Mouse (Mus musculus) yolk sac, embryonic 10.5 days (tissue): ENCODE data around the gene Fyn.
A peak's percentile ranks its signal among the peaks of the same experiment; 100 is the strongest.

Experiments used
- DNase-seq: peaks from one replicate; pipeline ENCODE4 v3.0.0-alpha.2; 2017; ENCODE audit warnings: low spot score

Fyn gene

DNA sequence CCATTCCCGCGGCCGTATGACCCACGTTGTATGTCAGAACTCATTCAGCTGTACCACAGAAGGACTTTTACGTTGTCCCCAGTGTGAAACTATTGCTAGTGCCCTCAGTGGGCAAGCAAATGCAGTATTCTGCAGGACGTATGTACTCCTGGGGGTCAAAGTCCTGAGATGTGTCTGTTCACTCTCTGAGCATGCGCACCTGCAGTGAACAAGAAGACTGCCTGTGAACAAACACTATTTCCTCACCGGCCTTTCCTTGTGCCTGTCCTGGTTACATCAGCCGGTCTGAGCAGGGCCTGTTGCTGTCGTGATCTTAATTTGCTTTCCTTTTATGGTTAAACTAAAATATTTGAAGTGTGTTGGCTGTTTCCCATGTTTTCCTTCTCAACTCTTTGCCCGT is 77.2 kb downstream of the Fyn start:
- peak; percentile 69 for DNase-seq

DNA sequence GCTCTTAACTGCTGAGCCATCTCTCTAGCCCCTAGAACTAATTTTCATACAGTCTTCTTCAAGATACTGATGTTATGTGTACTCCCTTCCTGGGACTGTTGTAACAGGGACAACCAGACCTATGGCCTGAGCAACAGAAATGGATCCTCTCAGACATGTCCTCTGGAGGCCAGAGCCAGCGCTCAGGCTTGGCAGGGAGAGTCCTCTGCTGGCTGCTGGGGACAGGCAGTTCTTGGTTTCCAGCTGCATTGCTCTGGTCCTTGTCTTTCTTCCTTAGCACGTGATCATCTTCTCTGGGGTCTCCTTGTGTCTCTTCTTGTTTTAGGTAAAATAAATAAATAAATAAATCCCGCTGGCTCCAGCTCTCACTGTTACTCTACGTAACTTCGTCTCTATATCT is 78.1 kb downstream of the Fyn start:
- no peak for DNase-seq

DNA sequence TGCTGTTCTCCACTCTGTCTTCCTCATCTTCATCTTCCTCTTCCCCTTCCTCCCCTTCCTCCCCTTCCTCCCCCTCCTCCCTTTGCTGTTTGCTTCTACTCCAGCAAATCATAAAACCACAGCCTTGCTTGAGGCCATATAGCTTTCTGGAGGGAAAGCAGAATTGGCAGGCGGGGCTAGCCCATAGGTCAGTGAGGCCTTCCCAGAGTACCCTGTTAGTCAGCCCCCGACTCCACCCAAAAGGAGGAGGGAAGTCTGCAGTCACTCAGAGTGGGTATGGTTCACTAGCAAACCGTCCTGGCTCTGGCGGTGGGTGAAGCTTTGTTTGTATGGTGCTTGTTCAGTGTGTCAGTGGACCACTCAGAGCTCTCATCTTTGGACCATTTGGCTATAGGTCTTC is 80.5 kb downstream of the Fyn start:
- no peak for DNase-seq

DNA sequence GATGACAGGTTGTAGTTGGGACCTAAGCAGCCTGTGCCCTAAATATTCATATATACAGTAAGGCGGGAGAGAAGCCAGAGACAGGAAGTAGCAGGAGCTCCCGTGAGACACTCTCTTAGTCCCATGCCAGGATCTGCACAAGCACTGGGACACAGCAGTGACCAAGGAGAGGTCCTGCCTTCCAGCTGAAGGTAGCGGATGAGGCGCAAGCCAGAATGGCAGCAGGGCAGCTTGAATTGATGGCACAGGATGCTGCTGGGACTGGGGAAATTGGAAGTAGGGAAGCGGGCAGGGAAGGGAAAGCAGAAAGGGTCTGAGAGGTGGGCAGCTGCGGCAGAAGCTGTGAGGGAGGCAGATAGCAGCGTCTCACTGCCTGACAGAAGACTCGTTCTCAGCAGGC is 81.7 kb downstream of the Fyn start:
- no peak for DNase-seq

DNA sequence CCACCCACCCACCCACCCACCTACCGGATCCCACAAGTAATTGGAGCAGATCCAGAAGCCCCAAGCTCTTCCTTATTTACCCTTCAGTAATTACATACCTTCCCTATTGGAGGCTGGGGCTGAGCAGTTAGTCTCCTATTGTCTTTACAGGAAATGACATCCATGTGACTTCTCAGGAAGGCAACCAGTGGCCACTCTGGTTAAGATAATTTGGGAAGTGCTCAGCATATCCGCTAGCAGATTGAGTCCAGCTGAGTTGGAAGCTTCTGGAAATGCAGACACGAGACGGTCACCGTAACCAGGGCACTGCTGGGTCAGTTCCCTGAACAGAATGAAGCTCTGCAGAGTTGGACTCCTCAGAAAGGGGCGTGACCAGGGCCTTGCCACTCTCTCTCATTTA is 82.4 kb downstream of the Fyn start:
- DNase-seq, result no peak

DNA sequence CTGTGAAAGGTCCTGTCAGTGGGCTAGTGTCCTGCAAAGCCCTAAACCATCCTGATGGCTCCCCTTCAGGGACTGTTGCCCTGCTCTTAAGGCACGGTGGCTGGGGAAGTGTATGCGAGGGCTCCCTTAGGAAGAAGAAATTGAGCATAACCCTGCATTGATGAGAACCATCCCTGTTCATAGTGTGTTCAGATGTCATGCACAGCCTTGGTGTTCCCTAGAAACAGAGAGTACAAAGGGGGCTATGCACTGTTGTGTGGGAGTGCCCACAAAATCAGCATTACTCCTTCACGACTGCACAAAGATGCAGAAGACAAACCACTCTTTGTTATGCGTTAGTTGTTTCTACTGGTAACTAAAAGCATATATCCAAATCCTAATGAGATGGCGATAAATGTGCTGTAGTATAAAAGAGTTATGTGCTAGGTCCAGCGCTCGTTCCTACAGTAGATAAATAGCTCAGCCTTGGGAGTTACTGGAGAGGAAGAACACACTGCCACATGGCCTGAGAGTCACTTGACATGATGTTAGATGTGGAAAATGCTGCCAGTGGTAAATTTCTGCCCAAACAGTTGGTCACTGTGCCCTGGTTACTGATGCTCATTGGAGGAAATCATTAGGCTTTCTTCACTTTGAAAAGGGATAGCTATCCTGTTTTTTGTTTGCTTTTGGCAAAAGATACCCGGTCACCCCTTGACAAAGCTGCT is 83.4 kb downstream of the Fyn start:
- DNase-seq, result no peak

DNA sequence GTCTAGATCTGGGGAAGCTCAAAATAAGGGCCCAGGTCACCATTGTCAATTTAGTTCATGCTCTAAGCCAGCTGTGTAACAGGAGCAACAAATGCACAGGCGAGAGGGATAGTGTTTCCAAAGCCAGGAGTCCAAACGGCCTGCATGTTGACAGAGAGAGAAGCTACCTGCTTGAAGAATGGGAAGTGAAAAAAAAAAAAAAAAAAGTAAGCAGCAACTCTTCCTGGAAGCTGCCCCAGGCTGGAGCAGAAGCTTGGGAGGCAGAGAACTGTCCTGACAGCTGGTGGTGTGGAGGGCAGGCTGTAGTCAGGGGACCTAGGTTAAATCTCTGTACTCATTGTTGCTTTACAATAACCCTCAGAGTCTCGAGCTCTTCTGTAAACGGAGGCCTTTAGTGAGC is 86.7 kb downstream of the Fyn start:
- no peak for DNase-seq

DNA sequence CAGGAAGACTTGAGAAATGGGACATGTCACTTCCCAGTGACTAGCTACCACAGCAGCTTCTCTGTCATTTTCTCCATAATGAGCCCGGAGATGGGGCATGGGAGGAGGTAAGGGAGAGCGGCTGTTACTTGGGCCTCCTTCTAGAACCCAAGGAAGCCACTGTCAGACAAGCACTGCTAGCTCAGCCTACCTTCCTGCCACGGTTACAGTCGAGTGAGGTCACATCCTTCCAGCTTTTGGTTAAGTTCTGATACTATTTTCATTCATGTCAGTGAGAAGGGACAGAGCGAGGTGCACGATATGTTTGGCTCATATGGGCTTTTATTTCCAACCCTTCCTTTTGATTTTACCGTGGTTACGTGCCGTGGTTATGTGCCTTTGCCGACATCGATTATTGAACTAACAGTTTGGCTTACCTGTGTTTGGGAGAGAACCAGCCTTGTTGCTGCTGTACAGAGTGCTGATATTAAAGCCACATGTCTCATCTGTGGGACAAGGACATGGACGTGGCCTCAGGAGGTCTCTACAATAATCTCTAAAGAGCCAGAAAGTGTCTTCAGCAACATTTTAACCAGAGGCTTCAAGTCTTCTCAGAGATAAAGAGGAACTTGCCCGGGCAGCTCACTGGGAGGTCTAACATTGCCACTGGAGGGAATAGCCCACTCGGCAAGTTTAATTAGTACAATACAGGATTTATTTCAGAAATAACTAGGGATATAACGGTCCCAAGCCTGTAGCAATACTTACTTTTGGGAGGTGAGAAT is 87.4 kb downstream of the Fyn start:
- no peak for DNase-seq

DNA sequence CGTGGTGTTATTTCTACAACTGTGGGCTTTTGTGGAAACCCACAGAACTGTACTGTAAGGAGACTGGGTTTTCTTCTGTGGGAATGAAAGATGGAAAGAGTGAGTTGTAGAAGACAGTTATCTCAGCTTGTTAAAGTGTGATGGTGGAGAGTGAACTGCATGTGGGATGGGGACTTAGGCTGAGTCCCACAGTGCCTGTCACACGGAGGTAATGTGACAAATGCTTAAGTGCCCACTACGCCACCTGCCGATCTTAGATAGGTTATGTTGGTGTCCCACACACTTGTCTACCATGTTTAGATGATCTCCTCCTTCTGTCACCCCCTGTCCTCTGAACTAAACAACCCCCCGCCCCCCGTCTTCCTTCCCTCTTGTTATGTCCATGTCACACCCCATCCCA is 88.1 kb downstream of the Fyn start:
- no peak for DNase-seq

DNA sequence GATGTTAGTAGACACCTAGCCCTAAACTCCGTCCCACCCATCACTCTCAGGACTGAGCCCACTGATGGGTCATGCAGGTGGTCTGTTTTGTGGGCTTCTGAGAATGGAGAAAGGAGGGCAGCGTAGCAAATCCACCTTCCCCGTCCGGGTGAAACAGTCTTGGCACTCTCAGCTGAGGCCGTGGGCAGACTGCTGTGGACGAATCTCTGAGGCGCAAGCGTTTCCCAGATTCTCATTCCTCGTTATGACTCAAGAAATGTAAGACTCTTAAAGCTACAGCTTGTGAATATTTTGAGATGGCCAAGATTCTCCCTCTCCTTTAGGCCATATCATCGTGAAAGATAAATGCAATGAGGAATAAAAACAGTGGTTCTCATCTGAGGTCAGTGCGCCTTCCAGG is 88.6 kb downstream of the Fyn start:
- no peak for DNase-seq

DNA sequence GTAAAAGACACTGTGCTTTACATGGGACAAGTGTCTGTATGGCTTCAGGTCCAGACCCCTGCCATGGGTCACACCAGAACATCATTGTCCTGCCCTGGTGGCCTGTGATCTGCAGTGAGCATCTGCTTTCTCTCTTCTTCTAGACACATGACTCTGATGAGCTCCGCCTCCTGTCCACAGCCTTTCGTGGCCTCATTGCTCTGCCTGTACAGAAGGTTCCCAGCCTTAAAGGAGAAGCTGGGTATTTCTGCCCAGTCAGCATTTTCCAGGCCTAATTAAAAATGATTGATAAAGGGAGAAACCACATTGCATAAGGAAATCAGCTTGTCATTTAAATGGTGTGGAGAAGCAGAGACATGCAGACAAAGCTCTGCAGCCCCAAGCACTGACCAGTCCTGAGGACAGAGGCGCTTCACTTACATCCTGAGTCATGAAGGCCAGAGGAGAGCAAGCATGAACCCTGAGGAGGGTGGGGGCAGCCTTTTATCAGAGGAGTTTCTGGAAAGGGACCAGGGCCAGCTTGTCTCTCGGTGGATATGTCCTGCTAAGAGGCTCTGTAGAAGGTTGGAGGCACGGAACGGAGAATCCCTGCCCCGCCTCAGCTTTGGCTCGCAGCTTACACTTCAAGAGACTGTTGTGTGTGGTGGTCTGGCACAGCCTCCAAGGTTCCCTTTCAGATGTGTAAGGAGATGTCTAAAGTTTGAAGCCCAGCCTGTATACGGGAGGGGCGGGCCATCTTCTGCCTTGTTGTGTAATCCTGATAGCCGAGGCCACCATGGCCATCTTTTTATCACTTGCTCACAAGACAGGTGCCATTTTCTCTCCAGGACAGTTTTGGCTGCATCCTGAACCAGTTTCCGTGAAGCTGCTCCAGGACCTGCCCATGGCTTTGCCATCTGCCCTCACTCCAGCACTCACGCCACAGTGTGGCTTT is 90.4 kb downstream of the Fyn start:
- DNase-seq, result no peak

DNA sequence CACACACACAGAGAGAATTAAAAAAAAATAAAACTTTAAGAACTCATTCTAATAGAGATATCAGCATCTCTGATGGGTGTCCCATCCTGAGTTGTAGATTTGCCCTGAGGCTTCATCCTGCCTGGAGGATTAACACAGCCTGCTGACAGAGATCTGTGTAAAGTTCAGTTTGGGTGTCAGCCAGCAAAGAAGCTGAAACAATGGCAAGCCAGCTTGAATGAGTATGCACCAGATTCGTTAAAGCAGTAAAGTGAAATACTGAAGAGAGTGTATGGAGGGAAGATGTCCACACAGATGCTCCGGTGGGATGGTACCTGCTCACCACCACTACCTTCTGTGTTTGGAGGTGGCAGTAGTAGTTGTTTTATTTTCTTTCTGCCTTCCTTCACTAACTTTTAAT is 92.0 kb downstream of the Fyn start:
- DNase-seq, result no peak

DNA sequence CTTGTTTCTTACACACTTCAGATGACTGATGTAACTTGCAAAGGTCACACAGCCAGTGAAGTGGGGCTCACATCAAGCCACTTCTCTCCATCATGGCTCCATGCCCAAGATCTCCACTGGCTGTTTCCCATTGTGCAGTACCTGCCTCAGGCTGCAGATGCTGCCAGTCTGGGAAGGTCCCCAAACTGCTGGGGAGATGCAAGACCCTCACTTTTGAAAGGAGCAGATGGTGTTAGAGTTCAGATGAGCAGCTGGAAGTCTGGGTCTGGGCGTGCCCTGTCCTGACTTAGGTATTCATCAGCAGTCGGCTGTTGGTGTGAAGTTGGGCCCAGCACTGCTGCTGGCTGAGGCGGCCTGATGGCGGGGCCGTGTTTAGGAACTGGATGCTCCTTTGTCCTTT is 93.3 kb downstream of the Fyn start:
- DNase-seq, result no peak

DNA sequence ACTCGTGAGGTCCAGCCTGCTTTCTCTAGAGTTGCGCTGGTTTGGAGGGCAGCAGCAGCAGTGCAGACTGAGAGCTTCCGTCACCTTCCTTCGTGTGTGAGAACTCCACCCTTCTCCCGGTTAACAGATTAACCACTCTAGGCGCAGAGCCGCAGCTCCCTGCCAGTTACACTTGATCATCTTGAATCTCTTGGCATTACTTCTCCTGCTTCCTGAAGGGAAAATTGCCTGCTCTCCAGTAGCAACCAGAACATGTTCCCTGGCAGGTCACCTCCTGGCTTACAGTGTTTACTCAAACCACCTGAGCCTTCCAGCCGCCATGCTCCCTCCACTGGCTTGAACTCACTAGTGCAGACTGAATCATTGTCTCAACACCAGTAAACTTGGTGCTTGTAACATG is 94.1 kb downstream of the Fyn start:
- peak; percentile 39 for DNase-seq

DNA sequence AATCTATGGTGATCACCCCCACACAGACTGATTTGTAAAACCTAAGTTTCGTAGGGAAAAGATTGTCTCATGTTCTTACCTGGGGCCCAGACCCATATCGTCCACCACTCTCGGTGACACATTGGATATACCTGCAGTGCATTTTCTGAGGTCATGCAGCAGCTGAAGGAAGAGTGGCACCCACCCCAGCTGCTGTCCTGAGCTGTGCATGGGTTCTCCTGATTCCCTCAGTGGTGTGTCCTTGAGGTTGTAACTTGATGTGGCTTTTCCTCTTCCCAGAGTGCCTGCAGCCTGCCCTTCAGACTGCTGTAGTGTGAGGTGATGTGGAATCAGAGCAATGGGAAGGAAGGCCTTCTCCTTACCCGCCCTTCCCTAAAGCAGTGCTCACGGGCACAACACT is 95.7 kb downstream of the Fyn start:
- no peak for DNase-seq

DNA sequence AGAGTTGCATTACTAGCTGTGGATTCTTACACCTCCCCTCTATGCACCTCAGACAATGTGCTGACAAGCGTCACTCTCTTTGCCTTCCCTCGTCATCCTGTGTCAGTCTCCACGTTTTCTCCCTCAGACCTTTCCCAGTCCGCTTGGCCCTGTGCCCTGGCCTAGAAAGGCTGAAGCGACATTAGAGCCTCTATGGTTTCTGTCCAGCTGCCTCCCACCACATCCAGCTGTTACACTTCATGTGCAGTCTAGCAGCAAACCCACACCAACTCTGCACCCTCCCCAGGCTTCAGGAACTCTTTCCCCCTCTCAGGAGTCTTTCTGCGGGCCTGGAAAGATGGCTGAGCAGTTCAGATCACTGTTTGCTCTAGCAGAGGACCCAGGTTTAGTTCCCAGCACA is 98.7 kb downstream of the Fyn start:
- DNase-seq, result no peak

DNA sequence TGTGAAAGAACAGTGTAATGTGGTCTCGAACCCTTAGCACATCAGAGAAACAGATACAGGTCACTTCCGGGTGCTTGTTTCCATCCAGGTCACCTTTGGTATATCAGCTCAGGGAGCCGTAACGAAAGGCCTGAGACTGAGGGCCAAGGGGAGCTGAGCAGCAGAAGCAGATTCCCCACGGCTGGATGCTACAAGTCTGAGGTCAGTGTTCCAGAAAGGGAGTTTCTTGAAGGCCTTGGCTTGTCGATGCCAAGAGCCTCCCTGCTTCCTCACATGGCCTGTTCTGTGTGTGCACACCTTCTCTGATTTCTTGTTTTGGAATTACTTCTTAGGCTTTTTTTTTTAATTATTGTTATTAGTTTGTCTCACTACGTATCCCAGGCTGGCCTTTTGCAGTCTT is 99.2 kb downstream of the Fyn start:
- no peak for DNase-seq

DNA sequence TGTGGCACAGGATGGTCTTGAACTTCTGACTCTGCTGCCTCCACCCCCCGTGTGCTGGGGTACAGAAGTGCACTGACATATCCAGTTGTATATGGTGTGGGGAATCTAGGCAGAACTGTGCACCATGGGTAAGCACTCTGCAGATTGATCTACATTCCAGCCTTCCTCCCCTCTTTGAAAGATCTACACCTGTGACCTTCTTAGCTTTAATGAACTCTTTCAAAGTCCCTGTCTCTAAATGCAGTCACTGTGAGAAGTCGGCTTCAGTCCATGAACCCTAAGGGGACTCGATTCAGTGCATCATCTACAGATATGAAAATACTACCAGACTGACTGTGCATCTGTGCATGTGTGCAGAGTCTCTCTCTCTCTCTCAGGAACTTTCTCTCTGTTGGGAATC is 99.9 kb downstream of the Fyn start:
- DNase-seq, result no peak

DNA sequence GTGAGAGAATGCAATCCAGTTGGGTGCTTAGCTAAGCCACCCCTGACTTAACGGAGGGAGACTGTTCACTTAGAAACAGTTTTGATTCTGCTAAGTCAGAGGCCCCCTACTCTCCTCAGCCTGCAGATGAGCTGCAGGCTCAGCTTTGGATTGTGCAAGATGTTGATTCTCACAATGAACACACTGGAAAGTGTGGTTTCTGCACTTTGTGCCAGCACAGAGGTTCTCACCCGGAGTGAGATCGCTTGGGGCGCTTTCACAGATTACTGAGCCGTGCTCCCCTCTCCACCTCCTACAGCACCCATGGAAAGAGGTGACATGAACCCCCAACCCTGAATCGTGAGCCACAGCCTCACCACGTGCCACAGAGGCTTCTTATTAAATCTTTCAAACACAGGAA is 100.7 kb downstream of the Fyn start:
- no peak for DNase-seq

DNA sequence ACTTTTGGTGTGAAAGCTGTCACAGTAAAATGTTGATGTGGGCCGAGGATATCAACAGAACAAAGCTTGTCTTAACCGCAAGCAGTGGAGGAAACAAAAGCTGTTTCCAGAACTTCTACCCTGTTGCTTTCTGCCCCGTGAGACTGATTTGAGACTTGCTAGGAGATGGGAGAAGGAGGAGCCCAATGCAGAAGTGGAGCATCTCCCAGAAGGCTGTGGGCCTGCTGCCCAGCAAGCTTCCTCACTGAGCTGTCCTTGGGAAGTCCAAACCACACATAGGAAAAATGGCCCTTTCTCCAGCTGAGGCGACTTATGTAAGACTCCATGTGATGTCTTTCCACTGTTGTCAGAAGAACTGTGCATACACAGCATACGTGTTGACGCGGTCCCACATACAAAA is 101.7 kb downstream of the Fyn start:
- no peak for DNase-seq

DNA sequence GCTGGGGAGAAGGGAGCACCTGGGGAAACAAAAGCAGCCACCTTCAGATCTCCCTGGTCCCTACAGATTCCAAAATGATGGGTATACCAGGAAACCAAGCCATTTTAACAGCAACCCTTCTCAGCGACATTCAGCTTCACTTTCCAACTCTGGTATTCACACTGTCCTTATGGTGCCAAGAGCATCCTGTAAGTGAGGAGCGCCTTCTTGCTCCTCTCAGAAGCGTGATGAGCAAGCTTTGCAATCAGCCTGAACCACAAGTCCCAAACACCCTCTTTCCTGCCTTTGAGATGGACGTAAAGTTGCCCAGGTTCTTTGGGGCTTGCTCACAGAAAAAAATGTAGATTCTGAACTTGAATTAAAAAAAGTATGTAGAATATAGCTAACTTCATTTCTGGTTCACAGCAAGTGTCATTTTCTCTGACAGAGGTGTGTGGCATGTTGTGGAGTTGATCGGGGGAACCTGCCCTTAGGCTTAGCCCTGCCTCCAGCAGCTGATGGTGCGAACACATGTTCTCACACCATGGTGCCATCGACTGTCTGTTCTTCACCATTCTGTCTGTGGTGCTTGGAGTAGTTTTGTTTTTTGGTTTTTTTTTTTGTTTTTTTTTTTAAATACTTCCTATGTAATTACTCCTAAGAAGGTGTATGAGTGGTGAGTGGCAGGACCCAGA is 102.5 kb downstream of the Fyn start:
- no peak for DNase-seq
